Mouse (Mus musculus): Measurements from ENCODE around the gene Hibch.
"Not testable (repeated sequence)": the region's sequence is repeated elsewhere in the genome, so short reads cannot be mapped to it uniquely, and the experiment has no call there.

The Hibch gene

DNA sequence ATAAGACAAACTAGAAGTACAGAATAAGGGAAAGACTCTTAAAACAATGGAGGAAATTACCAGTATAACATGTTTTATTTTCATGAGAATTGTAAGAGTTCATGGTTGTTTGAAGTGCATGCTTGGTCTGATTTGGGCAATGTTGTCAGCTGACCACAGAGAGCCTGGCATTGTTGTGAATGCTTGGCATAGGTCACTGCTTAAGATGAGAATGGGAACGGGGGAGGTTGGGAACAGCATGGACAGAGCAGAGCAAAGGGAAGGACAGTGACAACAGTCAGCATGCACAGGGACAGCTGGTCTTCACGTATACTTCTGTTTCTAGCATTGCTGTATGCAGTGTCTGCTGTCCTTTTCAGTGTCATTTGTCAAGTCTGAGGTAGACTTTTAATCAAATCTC lies 39.5 kb downstream of the Hibch start:
- in situ Hi-C loops (cut with MseI, MboI), result no loop called here

DNA sequence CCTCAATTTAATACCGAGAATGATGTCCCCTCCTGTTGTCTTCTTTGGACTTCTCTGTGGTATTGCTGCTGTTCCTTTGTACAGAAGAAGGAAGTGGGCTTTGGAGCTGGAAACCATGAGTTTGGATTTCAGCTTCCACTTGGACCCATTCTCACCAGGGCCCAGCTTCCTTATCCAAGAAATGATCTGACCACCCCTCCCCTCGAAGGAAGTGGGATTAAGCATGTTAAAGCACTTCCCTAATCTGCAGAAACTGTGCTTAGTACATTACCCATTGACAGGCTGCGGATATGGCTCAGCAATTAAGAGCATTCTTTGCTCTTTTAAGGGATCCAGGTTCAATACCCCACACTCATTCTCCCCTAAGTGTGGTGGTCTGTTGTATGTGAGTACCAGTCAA lies 65.1 kb downstream of the Hibch start:
- in situ Hi-C loops (cut with MseI, MboI), result no loop called here

DNA sequence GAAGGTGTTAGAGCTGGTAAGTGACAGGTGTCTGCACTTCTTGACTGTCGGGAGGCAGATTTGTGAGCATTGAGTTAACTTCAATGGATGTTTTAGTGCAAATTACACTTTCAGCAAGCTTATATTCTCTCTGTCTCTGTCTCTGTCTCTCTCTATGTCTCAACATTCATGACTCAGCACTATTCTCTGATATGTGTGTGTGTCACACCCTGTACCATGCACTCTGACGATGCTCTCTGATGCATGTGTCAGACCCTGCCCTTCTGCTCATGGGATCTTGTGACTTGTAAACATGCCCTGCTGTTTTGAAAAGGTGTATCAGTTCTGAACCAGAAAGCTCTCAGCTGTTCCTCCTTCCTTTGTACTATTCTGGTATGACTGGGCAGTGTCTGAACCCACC lies 71.9 kb downstream of the Hibch start:
- in situ Hi-C loops (cut with MseI, MboI), result no loop called here

DNA sequence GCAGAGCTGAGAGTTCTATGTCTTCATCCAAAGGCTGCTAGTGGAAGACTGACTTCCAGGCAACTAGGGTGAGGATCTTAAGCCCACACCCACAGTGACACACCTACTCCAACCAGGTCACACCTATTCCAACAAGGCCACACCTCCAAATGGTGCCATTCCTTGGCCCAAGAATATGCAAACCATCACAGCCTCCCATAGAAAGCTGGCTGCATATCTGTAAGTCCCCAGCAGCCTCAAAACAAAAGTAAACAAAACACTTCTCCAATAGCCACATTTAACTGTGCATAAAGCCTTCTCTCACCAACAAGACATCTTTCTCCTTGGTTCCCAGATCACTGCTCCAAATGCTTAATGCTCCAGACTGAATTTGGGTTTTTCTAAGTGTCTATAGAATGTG lies 74.2 kb downstream of the Hibch start:
- in situ Hi-C loops (cut with MseI, MboI), result not testable (repeated sequence)

DNA sequence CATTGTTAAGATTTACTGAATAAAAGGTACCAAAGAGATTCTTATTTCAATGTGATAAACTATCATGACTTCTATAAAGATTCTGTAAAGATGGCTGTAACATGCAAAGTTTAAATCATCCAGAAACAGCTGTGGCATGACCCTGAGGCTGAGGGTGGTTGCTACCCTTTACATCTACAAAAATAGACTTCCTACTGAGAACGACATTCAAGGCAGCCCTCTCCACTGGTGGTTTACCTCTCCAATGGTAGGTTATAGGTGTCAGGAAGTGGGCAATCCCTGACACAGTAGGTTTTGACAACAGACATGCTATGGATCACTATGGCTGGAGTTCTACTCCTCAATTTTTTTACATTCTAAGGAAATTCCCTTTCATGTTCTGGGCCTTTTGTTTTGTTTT lies 79.8 kb downstream of the Hibch start:
- in situ Hi-C loops (cut with MseI, MboI), result not testable (repeated sequence)

DNA sequence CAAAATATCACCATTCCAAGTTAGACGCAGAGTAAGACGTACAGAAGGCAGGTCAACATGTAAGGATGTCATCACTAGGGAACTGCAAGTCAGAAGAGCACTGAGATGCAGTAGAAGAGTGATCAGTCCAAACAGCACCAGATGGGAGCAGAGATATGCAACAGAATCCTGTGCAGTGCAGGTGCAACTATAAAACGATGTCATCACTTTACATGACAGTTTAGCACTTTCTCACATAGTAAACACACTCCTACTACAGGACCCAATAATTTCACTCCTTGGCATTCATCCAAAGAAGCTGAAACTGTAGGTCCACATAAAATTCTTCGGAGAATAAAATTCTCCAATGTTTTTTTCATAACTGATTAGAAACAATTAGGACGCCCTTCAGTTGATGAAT lies 89.8 kb downstream of the Hibch start:
- in situ Hi-C loops (cut with MseI, MboI), result no loop called here

DNA sequence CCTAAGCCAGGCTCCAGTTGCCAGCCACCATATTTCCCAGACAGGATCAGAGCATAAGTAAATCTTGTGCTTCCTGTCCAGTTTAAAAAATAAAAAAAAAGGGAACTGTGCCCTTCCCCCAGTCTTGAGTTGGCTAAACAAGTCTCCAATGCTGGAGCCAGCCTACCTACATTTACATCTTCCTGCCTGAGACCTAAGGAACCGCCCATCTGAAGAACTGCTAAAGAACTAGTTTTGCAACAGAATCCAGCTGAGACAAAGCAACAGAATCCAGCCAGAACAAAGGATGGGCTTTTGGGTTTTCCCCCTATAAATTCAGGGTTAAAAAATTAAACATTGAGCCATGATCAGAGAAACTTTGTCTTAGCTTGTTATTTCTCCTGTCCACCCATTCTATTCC lies 94.3 kb downstream of the Hibch start:
- in situ Hi-C loops (cut with MseI, MboI), result no loop called here

DNA sequence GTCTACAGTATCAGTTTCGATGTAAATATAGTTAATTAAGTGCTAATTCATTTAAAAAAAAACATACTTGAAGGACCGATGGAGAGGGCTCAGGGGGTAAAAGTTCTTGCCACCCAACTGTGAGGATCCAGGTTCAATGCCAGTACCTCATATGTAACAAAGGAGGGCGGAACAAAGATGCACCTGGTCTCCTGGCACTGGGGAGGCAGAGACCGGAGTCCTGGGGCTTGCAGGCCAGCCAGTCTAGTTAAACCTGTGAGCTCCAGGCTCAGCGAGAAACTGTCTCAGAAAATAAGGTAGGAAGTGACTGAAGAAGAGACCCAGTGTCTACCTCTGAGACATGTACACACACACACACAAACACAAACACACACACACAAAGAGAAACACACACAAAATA lies 103.2 kb downstream of the Hibch start:
- in situ Hi-C loops (cut with MseI, MboI), result no loop called here

DNA sequence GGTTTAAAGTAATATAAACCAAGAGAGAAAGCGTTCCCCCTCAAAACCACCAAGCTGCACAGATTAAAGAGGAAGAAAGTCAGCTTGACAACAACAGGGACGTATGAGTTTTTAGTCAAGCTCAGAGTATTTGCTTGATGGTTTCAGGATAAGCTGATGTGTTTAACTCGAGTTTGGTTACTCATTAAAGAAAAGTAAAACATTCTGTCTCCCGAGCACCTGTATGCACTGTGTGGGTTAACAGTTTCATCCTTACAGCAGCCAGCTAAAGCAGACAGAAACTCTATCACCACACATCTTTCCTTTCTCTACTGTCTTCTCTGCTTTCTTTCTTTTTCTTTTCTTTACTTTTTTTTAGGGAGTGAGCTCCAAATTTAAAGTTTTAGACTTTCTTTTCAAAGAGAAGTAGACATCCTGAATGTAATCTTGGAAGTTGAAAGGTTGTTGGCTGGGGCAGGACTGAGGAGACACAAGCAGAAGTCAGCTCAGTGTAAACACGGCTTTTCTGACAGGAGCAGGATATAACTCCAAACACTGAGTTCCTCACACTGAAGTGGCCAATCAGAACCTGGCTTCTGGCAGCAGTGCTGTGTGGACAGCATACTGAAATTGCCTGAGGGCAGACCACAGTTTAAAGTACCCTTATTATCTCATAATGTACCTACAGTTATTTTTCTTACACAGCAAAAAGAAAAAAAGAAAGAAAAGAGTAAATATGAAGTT lies 106.6 kb downstream of the Hibch start:
- in situ Hi-C loops (cut with MseI, MboI), result no loop called here

DNA sequence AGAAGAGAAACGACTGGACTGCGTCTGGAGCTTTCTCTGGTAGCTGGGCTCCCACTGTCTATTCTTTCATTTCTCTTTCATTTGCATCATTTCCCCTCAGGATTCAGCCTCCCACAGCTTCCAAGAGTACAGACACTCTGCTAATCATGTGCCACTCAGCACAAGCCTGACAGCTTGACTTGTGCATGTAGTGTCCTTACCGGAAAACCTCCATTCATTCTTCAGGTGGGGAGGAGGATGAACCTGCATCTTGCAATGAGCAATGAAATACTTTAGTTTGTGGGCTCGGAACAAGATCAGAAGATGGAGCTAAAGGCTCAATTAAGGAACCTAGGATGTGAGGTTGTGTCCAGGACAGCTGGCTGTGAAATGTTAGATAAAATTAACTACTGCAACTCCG lies 107.4 kb downstream of the Hibch start:
- in situ Hi-C loops (cut with MseI, MboI), result no loop called here

DNA sequence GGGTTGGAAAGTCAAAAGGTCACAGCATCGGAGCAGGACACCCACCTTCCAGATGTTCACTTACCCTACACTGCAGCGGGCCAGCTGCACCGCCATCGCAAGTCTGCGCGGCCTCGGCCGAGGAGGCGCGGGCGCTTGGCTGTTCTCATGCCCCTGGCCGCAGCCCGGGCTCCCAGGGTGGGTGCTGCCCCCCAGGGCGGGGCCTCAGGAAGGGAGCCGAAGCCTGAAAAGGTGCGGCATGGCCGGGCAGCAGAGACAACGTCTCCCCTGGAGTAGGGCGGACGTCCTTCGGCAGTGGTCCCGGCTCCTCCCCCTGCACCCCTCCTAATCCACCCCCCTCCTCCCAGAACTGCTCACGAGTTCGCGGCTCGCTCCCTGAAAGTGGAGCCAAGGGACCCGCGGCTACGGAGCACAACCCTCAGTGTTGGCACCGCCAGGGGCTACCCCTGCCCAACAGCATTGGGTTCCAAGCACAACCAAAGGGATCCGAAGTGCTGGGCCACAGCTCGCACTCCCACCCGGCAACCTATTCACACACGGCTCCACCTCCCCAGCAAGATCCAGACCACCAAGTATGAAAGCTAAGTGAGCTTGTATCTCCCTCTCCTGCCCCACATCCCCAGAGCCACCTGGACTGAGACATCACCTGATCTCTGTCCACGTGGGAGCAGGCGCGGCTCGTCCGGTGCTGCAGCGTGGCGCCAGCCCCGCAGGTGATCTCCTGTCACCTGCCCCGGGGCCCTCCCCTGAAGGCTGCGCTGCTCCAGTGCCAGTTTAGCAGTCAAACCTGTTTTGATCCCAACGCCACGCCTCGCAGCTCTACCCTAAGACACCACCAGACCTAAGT lies 108.0 kb downstream of the Hibch start:
- in situ Hi-C loops (cut with MseI, MboI), result no loop called here

DNA sequence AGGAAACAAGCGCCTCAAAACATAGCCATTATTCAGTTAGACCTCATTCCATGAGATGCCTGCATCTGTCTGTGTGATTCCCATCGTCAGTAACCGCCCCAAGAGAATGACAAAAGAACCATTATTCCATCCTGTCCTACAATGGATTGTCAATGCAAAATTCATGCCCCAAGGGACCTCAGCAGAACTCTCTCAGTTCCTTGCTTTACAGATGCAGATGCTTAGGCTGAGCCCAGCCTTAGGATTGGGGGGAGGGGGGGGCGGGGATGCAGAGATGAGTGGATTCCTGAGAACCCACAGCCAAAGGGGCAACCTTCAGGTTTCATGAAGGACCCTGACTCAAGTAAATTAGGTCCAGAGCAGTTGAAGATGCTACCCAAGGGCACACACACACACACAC lies 108.8 kb downstream of the Hibch start:
- in situ Hi-C loops (cut with MseI, MboI), result no loop called here

DNA sequence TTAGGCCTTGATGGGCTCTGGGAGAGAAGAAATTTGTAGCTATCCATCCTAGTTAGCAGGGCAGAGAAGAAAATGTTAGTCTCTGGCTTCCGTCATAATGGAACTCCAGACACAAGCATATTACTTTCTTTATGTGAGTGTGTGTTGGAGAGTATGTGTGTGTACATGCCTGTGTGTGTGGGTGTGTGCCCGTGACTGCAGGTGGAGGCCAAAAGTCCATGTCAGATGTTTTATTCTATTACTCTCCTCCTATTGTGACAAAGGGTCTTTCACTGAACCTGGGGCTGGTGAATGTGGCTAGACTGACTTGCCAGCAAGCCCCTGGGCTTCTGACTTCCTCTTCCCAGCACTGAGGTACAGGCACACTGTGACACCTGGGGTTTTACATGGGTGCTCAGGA lies 109.7 kb downstream of the Hibch start:
- in situ Hi-C loops (cut with MseI, MboI), result no loop called here

DNA sequence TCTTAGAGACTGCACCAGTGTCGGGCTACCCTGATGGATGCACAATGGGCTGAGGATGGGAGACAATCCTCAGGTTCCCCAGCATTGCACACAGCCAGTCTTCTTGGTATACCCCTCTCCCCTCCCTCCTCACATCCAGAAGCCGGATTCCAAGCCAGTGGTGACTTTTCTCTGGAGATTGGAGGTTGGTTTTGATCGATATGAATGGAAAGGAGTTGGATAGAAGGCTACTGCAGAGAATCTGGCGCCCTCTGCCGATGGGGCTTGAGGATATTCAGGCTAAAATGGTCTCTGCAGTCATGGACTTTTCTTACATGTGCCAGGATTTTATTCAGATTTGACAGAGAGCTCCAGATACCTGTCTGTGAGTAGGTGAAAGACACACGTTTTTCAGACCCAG lies 110.4 kb downstream of the Hibch start:
- in situ Hi-C loops (cut with MseI, MboI), result no loop called here

DNA sequence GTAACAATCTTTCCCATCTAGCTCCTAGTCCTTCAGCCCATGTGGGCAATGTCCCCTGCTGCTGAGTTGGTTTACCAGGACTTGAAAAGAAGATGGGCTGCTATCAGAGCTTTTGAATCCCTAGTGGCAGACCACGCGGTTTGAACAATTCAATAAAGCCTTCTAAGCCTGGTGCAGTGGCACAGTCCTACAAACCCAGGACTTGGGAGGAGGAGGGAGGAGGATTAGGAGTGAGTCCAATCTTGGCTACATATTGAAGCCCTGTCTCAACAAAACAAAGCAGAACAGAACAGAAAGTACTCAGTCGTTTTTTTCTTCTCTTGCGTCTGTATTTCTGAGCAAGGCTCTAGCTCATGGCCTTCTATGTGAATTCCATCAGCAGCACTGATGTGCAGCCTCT lies 112.0 kb downstream of the Hibch start:
- in situ Hi-C loops (cut with MseI, MboI), result no loop called here

DNA sequence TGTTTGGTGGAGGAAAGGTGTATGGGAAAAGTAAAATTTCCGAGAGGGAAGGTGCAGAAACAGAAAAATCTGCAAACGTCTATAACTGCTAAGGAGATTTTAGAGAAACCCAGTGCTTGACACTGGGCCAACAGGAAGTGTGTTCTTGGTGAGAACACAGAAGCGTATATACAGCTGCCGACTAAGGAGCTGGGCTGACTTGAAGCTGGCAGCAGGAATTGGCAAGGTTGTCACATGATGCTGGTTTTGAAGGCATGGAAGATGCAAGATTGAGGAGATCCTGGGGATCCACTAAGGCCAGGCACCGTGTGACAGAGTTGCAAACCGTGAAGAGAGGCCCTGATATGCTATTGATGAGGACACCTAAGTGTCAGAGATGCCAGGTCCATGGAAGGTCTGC lies 115.5 kb downstream of the Hibch start:
- in situ Hi-C loops (cut with MseI, MboI), result no loop called here

DNA sequence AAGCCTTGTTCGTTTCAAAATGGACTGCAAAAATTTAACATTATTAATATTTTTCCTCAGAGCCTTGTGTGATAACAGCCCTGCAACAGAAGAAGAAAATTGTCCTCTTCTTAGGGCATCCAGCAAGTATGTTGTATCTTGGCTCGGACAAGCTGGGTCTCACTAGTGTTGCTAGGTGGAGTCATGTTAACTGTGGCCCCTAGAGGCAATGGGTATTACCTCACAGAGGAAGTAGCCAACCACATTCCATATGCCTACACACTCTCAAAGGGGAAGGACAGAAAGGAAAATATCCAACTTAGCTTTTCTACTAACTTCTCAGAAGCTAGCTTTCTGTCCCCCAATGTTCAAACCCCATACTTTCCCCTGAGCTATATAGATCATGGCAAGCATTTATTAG lies 118.4 kb downstream of the Hibch start:
- in situ Hi-C loops (cut with MseI, MboI), result no loop called here

DNA sequence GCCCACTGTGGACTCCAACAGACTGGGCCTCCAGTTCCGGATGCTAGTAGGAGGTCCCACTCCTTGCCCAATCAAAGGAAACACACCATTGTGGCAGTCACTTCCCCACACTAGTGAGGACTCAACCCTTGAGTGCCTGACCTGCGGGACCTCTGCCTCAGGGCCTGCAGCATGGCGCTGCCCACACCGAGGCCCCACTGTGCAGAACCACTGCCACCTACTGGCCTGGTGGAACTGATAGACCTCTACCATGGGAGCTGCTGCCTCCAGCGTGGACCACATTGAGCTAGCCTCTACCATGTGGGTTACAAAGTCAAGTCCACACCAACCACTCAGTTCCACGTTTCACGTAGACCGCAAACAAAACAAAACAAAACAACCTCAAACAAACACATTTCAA lies 119.9 kb downstream of the Hibch start:
- in situ Hi-C loops (cut with MseI, MboI), result no loop called here

Data from mouse trophoblast stem cell (cell line).